Mouse (Mus musculus): Measurements from ENCODE around the gene Tmem252. TPM values are rescaled to one million over a fixed set of nuclear protein-coding genes. Genes with fewer than 3 reads are reported as not detected.

Gene Tmem252
- polyA plus RNA-seq, 1 experiment: not detected

DNA sequence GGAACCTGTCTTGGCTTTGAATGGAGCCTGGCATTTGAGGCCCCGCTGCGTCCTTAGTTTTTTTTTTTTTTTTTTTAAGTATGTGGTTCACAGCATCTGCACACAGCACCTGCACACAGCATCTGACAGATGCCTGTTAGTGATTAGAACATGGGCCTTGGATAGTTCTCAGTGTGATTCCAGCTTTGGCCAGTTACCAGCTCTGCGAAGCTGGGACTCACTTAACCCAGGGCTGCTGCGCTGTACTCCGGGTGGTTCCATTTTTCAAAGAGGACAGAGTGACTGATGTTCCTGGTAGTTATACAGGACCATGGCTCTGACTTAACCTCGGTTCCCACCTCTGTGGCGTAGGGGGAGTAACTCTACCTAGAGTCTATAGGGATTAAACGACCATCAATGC is 23.4 kb upstream of the Tmem252 start:
- Histone ChIP-seq H3K4me3 (ENCODE audit: insufficient read depth, low read length) (no peak overlapping the region), H3K27ac (ENCODE audit: insufficient read depth, low read depth, low read length) (no peak overlapping the region), H3K4me1 (ENCODE audit: control insufficient read depth, insufficient read depth, low read length) (no peaks in the 10 kb centered on the region)
- TF ChIP-seq POLR2A (IDR thresholded peaks at IDR 0.05; ENCODE audit: borderline replicate concordance, low read depth, low read length): no peak
- no peak for TF ChIP-seq CTCF (IDR thresholded peaks at IDR 0.05; ENCODE audit: low read depth, low read length)

DNA sequence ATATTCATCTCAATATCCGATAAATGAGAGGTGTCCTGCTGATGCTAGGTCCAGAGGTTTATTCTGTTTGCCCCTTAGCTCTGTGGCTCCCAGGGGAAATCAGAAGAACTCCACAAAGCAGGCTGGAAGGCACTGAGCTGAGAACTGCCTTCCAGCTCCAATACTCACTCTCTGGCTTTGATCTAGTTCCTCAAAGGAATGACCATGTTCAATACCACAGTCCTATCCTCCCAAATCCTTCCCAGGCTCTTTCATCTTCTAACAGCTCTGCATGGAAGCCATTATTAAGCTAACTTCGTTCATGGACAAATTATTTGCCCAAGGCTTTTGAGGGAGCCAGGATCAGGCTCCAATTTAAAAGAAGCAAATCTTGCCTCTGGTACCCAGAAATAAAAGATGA is 22.2 kb upstream of the Tmem252 start:
- TF ChIP-seq POLR2A (IDR thresholded peaks at IDR 0.05; ENCODE audit: borderline replicate concordance, low read depth, low read length): no peak
- no peak for TF ChIP-seq CTCF (IDR thresholded peaks at IDR 0.05; ENCODE audit: low read depth, low read length)
- no peak overlapping the region for H3K27ac ChIP-seq (ENCODE audit: insufficient read depth, low read depth, low read length)
- H3K4me1 ChIP-seq (ENCODE audit: control insufficient read depth, insufficient read depth, low read length): no peaks in the 10 kb centered on the region
- no peak overlapping the region for H3K4me3 ChIP-seq (ENCODE audit: insufficient read depth, low read length)

DNA sequence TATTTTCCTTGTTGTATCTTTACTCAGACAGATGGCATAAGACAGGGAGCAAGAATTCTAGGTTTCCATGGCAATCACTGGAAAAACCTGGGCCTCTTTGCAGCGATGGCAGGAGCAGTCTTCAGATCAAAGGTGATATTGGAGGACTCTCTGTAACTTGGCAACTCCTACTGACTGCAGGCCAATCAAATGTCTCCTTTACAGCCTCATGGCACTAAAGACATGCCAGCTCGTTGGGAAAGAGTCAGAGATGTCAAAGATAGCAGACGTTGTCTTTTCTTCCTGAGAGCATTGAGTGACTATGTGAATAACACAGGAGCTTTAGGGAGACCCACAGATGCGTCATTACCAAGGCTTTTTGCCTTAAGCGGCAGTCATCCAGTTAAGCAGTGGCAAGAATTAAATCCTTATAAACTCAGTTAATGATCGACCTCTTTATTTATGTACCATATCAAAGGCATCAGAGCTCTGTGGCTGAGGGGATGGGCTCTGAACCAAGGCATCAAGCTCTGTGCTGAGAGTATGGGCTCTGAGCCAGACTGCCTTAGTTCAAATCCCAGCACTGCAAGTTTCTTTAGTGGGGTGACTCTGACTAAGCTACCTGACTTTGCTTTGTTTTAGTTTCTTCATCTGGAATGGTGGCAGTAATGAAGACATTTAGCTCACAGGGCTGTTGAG is 21.3 kb upstream of the Tmem252 start:
- Histone ChIP-seq H3K27ac (ENCODE audit: insufficient read depth, low read depth, low read length) (no peak overlapping the region), H3K4me1 (ENCODE audit: control insufficient read depth, insufficient read depth, low read length) (0 out of 2 replicates have a peak, but pooled peaks cover 2% of the 10 kb centered on the region), H3K4me3 (ENCODE audit: insufficient read depth, low read length) (no peak overlapping the region)
- TF ChIP-seq POLR2A (IDR thresholded peaks at IDR 0.05; ENCODE audit: borderline replicate concordance, low read depth, low read length): no peak
- TF ChIP-seq CTCF (IDR thresholded peaks at IDR 0.05; ENCODE audit: low read depth, low read length): no peak

DNA sequence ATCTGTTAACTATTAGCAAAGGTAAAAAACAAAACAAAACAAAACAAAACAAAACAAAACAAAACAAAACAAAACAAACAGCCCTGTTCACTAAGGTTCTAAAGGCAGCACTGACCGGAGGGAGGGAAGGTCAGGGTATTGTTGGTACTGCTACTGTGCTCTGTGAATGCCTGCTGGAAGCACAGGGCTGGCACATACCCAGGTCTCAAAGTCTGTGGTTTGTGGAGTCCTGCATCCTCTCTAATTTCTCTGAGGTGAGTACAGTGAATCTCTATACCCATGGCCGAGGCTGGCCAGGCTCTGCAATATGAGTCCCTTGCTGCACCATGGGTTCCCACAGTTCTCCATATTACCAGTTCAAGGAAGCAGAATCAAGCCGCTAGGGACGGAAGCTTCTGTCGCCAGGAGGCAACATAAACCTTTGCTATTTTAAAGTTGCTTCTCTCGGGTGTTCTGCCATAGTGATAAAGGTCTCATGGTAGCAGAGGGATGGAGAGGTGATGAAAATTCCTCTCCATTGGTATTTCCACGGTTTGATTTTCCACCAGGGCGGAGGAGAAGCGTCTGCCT is 20.5 kb upstream of the Tmem252 start:
- 0 out of 2 replicates have a peak, but pooled peaks cover 2% of the 10 kb centered on the region for H3K4me1 ChIP-seq (ENCODE audit: control insufficient read depth, insufficient read depth, low read length)

DNA sequence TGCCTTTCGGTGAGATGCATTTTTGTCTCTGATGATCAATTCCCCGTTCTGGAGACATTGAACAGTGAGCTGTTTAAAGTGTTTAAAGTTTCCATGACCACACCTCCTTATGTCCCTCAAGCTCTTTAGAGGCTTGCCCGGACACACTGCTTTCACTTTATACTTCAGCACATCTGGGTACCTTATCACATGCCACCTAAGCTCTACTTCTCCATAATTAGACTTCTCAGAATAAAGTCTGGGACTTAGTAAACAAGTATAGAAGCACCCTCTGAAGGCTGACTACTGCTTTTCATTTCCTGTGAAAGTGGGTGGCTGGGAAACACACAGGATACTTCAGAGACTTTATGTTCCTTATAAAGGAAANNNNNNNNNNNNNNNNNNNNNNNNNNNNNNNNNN is 16.8 kb upstream of the Tmem252 start:
- H3K27ac ChIP-seq (ENCODE audit: insufficient read depth, low read depth, low read length): no peak overlapping the region
- H3K4me3 ChIP-seq (ENCODE audit: insufficient read depth, low read length): no peak overlapping the region
- 0 out of 2 replicates have a peak, but pooled peaks cover 2% of the 10 kb centered on the region for H3K4me1 ChIP-seq (ENCODE audit: control insufficient read depth, insufficient read depth, low read length)
- TF ChIP-seq POLR2A (IDR thresholded peaks at IDR 0.05; ENCODE audit: borderline replicate concordance, low read depth, low read length): no peak
- no peak for TF ChIP-seq CTCF (IDR thresholded peaks at IDR 0.05; ENCODE audit: low read depth, low read length)

More for the DNA sequence above, 20.5 kb upstream of the Tmem252 start:
- no peak overlapping the region for H3K27ac ChIP-seq (ENCODE audit: insufficient read depth, low read depth, low read length)
- H3K4me3 ChIP-seq (ENCODE audit: insufficient read depth, low read length): no peak overlapping the region
- TF ChIP-seq POLR2A (IDR thresholded peaks at IDR 0.05; ENCODE audit: borderline replicate concordance, low read depth, low read length) (no peak), CTCF (IDR thresholded peaks at IDR 0.05; ENCODE audit: low read depth, low read length) (no peak)

DNA sequence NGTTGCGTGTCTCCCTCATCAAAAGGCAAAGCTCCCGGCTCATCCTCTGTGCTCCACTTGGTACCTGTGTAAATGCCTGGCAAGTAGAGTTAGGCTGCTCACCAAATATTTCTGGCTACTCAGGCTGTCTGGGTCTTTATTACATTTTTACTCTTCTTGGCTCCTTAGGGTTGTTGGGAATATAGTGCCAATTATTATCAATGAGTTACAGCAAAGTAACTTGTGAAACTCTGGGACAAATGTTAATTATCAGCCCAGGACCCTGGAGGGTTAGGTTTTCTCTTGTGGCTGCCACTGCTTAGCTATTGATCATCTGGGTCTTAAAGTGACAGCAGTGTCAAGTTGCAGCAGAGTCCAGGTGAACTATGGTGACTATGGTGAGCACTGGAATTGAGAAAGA is 11.5 kb upstream of the Tmem252 start:
- Histone ChIP-seq H3K27ac (ENCODE audit: insufficient read depth, low read depth, low read length) (no peak overlapping the region), H3K4me1 (ENCODE audit: control insufficient read depth, insufficient read depth, low read length) (no peaks in the 10 kb centered on the region), H3K4me3 (ENCODE audit: insufficient read depth, low read length) (no peak overlapping the region)
- no peak for TF ChIP-seq POLR2A (IDR thresholded peaks at IDR 0.05; ENCODE audit: borderline replicate concordance, low read depth, low read length)
- TF ChIP-seq CTCF (IDR thresholded peaks at IDR 0.05; ENCODE audit: low read depth, low read length): no peak

DNA sequence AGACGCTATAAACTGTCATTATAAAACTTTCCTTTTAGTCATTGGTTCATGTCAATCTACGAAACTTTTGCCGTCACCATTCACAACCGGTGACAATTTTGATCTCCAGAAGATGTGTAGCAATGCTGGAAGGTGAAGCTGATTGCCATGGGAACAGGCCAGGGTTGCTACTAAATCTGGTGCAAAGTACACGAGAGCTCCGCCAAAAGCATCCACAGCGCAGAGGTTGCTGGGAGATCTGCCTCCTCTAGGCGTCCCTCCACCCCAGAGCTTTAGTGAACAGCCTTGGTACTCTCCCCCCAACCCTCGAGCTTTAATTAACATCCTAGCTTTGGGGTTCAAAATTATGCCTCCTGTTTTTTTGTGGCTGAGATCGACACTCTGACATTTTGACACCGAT is 8.0 kb upstream of the Tmem252 start:
- TF ChIP-seq CTCF (IDR thresholded peaks at IDR 0.05; ENCODE audit: low read depth, low read length) (no peak), POLR2A (IDR thresholded peaks at IDR 0.05; ENCODE audit: borderline replicate concordance, low read depth, low read length) (no peak)
- Histone ChIP-seq H3K4me3 (ENCODE audit: insufficient read depth, low read length) (no peak overlapping the region), H3K27ac (ENCODE audit: insufficient read depth, low read depth, low read length) (no peak overlapping the region), H3K4me1 (ENCODE audit: control insufficient read depth, insufficient read depth, low read length) (no peaks in the 10 kb centered on the region)

DNA sequence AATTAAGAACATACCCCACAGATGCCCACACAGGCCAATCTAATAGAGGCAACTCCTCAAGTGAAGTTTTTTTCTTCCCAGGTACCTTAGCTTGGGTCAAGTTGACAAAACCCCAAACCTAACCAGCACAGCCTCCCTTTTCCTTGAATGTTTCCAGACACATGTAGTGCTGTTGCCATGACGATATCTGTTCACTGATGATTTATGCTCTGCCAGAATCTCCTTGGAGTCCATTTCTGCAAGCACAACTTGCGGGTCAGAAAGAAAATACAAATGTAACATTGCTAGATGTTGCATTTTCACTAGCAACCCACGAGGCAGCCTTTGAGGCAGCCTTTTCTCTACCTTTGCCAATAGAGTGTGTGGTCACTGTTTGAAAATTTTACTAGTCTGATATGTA is 6.3 kb upstream of the Tmem252 start:
- Histone ChIP-seq H3K4me3 (ENCODE audit: insufficient read depth, low read length) (no peak overlapping the region), H3K27ac (ENCODE audit: insufficient read depth, low read depth, low read length) (no peak overlapping the region), H3K4me1 (ENCODE audit: control insufficient read depth, insufficient read depth, low read length) (no peaks in the 10 kb centered on the region; the same call in 1 of the 2 replicates)
- TF ChIP-seq CTCF (IDR thresholded peaks at IDR 0.05; ENCODE audit: low read depth, low read length): no peak
- TF ChIP-seq POLR2A (IDR thresholded peaks at IDR 0.05; ENCODE audit: borderline replicate concordance, low read depth, low read length): no peak

DNA sequence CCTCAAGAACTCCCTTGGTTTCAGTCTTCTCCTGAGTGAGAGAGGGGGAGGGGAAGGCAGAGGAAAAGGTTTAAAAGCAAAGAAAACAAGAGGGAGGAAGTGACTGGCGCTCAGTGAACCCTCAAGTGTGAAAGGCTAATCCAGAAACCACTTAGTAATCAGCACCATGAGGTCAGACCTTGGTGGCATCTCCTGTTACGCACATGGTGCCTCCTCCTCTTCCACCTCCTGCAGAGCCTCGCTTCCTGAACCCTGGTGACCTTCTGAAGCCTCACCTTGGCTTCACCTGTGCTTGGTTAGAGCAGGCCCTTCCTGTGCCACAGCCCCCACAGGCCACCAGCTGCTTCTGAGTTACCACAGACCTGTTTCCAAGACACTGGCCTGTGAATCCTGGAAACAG is 2.2 kb upstream of the Tmem252 start:
- TF ChIP-seq CTCF (IDR thresholded peaks at IDR 0.05; ENCODE audit: low read depth, low read length): no peak
- no peak for TF ChIP-seq POLR2A (IDR thresholded peaks at IDR 0.05; ENCODE audit: borderline replicate concordance, low read depth, low read length)

DNA sequence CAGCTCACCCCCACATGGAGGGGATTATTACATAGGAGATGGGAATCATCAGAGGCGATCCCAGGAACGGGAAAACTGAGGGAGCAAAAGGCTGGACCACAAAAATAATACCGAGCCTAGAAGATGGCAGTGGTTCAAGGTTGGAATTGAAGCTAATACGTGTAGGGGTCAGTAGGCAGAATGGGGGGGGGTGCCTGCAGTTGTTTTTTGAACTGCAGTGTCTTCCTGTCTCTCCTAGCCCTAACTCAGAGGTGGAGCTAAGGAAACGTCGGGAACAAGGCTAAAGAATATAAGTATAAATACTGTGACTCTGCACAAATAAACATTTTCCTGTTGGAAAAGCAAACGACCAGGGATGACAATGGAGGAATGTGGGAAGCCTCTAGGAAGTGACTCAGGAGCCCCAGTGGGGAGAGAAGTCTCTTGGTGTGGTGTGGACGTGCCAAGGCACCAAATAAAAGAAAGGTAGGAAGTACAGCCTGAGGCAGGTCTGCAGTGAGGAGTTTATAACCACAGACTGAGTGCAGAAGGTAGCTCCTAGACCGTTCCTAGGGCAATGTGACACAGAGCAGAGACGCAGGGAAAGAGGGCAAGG is 1.3 kb upstream of the Tmem252 start:
- H3K4me1 ChIP-seq (ENCODE audit: control insufficient read depth, insufficient read depth, low read length): no peaks in the 10 kb centered on the region; the same call in 1 of the 2 replicates
- no peak for TF ChIP-seq POLR2A (IDR thresholded peaks at IDR 0.05; ENCODE audit: borderline replicate concordance, low read depth, low read length)
- TF ChIP-seq CTCF (IDR thresholded peaks at IDR 0.05; ENCODE audit: low read depth, low read length): no peak
- H3K4me3 ChIP-seq (ENCODE audit: insufficient read depth, low read length): no peak overlapping the region
- H3K27ac ChIP-seq (ENCODE audit: insufficient read depth, low read depth, low read length): no peak overlapping the region

More for the DNA sequence above, 2.2 kb upstream of the Tmem252 start:
- no peak overlapping the region for H3K4me3 ChIP-seq (ENCODE audit: insufficient read depth, low read length)
- H3K27ac ChIP-seq (ENCODE audit: insufficient read depth, low read depth, low read length): no peak overlapping the region
- H3K4me1 ChIP-seq (ENCODE audit: control insufficient read depth, insufficient read depth, low read length): no peaks in the 10 kb centered on the region; the same call in 1 of the 2 replicates
